Mouse (Mus musculus): ENCODE results near the gene Pik3r1. TPM values are rescaled to one million over a fixed set of nuclear protein-coding genes. Genes with fewer than 3 reads are reported as not detected.

Pik3r1 gene
- polyA plus RNA-seq, 1 experiment from 2014 or later, result 48.8 TPM

GRCm38 (mm10) chr13:101798522-101798921 is 30.5 kb upstream of the Pik3r1 start:
- ATAC-seq (replicated peaks), result no peak
- WGBS, result 90% methylated on average over 4 of the region's 4 CpGs
- Histone ChIP-seq H3K27me3 (replicated peaks) (no peaks in the 10 kb centered on the region; the same call in 1 of the 2 replicates), H3K9me3 (no peaks in the 10 kb centered on the region), H3K4me2 (no peak overlapping the region), H3K27ac (no peak overlapping the region), H3K4me3 (no peak overlapping the region), H3K36me3 (replicated peaks) (no peaks in the 10 kb centered on the region), H3K4me1 (peaks cover 9% of the 10 kb centered on the region), H3K9ac (no peak overlapping the region)

DNA sequence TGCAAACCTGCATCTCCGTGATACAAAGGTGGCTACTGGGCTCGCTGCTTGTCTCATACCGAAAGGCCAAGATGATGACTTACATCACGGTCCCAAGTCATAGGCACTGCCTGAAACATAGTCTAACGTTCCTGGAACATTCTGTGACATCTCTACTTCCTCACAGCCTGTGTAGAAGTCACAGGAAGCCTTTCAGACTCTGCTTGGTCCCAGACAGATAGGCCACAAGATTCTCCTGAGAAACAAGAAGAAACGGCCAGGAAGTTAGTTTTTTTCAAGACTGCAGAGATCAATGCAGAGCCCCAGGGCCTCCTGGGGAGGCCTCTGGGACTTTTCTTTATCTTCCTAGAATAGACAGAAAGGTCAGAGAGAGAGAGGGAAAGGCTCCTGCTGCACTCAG is 29.0 kb upstream of the Pik3r1 start:
- Histone ChIP-seq H3K9ac (no peak overlapping the region), H3K36me3 (replicated peaks) (no peaks in the 10 kb centered on the region), H3K4me1 (peaks cover 8% of the 10 kb centered on the region), H3K27me3 (replicated peaks) (no peaks in the 10 kb centered on the region; the same call in 1 of the 2 replicates), H3K27ac (no peak overlapping the region), H3K4me3 (no peak overlapping the region), H3K4me2 (no peak overlapping the region), H3K9me3 (no peaks in the 10 kb centered on the region)
- ATAC-seq (replicated peaks), result no peak
- 61% methylated on average over 6 of the region's 6 CpGs for WGBS

DNA sequence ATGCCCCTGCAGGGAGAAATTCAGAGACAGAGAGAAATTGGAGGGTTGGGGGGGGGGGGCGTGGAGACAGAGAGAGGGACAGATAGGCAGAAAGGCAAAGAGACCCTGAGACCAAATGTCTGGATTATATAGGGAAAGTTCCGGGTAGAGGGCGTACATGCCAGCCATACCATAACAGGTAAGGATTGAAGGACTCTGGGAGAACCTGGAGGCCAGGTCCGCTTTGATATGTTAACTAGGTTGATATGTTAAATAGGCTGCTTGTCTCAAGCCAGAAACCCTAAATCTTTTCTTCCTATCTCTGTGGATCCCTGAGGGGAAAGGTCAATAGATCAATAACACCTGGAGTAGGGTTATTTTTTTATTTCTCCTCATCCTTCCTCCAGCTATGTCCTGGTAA is 17.7 kb upstream of the Pik3r1 start:
- H3K4me1 ChIP-seq, result no peaks in the 10 kb centered on the region
- H3K4me2 ChIP-seq, result no peak overlapping the region
- H3K9ac ChIP-seq, result no peak overlapping the region
- H3K36me3 ChIP-seq (replicated peaks), result no peaks in the 10 kb centered on the region
- H3K4me3 ChIP-seq, result no peak overlapping the region
- H3K9me3 ChIP-seq, result no peaks in the 10 kb centered on the region
- no peak for ATAC-seq (replicated peaks)
- H3K27me3 ChIP-seq (replicated peaks), result no peaks in the 10 kb centered on the region
- no peak overlapping the region for H3K27ac ChIP-seq
- WGBS, result 93% methylated on average over 4 of the region's 4 CpGs

GRCm38 (mm10) chr13:101784651-101785289 is 16.8 kb upstream of the Pik3r1 start:
- 94% methylated on average over 13 of the region's 13 CpGs for WGBS
- Histone ChIP-seq H3K9me3 (no peaks in the 10 kb centered on the region), H3K27ac (no peak overlapping the region), H3K4me2 (no peak overlapping the region), H3K9ac (no peak overlapping the region), H3K4me1 (no peaks in the 10 kb centered on the region), H3K4me3 (no peak overlapping the region), H3K36me3 (replicated peaks) (no peaks in the 10 kb centered on the region), H3K27me3 (replicated peaks) (no peaks in the 10 kb centered on the region)
- no peak for ATAC-seq (replicated peaks)

- ATAC-seq (replicated peaks), result no peak
- H3K4me1 ChIP-seq, result no peaks in the 10 kb centered on the region
- no peaks in the 10 kb centered on the region for H3K27me3 ChIP-seq (replicated peaks)
- no peaks in the 10 kb centered on the region for H3K9me3 ChIP-seq
- H3K4me2 ChIP-seq, result no peak overlapping the region
- no peaks in the 10 kb centered on the region for H3K36me3 ChIP-seq (replicated peaks)
- H3K9ac ChIP-seq, result no peak overlapping the region
- H3K4me3 ChIP-seq, result no peak overlapping the region
- no peak overlapping the region for H3K27ac ChIP-seq
- whole genome bisulfite sequencing, result 93% methylated on average over 4 of the region's 4 CpGs
Measured at GRCm38 (mm10) chr13:101779011-101779410, 11.0 kb upstream of the Pik3r1 start.

DNA sequence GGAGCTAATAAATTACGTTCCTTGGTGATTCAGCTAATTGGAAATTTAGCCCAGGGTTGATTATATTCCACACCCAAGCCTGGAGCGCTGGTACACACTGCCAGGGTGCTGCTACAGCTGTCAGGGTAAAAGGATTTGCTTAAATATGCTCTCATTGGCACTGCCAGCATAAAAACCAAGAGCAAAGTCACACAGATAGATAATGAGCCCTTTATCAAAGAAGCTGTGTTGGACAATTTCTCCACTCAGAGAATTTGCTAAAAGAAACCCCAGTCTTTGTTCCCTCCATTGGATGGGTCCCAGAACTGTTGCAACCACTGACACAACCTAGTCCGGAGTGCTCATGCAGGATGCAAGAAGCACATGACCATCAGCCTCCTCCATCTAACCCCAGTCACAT is 9.8 kb upstream of the Pik3r1 start:
- ATAC-seq (replicated peaks), result no peak
- WGBS, result 57% methylated on average over 3 of the region's 3 CpGs

DNA sequence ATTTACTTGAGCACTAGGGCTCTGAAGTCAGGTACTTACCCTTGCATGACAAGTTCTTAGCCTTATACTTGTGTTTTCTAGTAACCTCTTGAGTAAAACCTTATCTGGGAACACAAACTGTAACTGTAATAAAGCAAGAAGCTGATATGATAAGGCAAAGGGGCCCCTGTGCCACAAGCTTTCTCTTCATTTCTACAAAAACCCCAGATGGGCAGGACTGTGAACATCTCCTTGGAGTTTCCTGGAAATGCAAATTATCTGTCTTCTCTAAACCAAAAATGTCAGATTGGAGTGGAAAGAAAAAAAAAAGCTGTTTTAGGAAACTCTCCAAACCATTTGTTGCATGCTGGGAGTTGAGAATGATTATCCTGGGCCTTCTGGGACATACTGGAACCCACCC is 3.1 kb upstream of the Pik3r1 start:
- ATAC-seq (replicated peaks), result no peak
- peaks cover 13% of the 10 kb centered on the region for H3K4me1 ChIP-seq
- H3K4me2 ChIP-seq, result no peak overlapping the region
- H3K9ac ChIP-seq, result no peak overlapping the region
- no peak overlapping the region for H3K27ac ChIP-seq
- no peaks in the 10 kb centered on the region for H3K36me3 ChIP-seq (replicated peaks)
- H3K9me3 ChIP-seq, result no peaks in the 10 kb centered on the region
- no peaks in the 10 kb centered on the region for H3K27me3 ChIP-seq (replicated peaks)
- H3K4me3 ChIP-seq, result no peak overlapping the region

More for the DNA sequence above, 9.8 kb upstream of the Pik3r1 start:
- Histone ChIP-seq H3K4me3 (no peak overlapping the region), H3K36me3 (replicated peaks) (no peaks in the 10 kb centered on the region), H3K4me1 (no peaks in the 10 kb centered on the region), H3K27me3 (replicated peaks) (no peaks in the 10 kb centered on the region), H3K27ac (no peak overlapping the region), H3K9me3 (no peaks in the 10 kb centered on the region), H3K9ac (no peak overlapping the region), H3K4me2 (no peak overlapping the region)

DNA sequence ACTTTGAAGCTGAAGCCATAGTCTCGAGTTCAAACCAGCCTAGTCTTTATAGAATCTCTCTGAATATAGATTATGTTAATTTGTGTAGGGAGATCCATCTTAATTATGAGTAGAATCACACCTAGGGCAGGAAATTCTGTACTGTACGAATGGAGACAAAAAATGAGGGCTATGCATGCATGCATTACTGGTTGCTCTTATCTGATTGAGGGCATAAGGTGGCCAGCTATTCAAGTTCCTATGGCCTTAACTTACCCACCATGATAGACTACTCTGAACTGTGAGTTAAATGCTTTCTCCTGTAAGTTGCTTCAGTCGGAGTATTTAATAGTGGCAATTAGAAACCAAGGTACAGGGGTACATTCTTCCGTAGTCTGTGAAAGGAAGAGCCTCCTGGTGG is 1.9 kb upstream of the Pik3r1 start:
- WGBS, result 91% methylated on average over 4 of the region's 4 CpGs
- no peaks in the 10 kb centered on the region for H3K27me3 ChIP-seq (replicated peaks)
- no peak for ATAC-seq (replicated peaks)

DNA sequence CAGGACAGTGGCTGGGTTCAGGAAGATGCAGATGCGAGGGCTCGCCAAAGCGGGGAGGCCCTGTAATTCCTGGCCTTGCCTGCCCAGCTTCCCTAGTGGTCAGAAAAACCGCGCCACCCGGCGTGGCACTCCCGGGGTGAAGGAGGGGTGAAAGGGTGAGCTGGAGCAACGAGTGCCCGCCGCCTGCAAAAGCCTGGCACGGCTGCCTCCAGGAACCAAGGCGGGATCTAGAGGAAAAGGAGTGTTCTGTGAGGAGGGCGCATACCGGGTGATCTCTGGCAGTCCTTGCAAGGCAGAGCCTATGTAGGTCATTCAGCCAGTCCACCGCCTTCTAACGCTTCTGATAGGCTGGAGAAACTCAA is 594 bp upstream of the Pik3r1 start:
- Histone ChIP-seq H3K9ac (peak overlapping the region; percentile 79), H3K36me3 (replicated peaks) (no peaks in the 10 kb centered on the region), H3K4me3 (peak overlapping the region; percentile 88), H3K4me1 (peaks cover 35% of the 10 kb centered on the region), H3K27me3 (replicated peaks) (no peaks in the 10 kb centered on the region), H3K9me3 (no peaks in the 10 kb centered on the region), H3K27ac (peak overlapping the region; percentile 97), H3K4me2 (peak overlapping the region; percentile 96)
- WGBS, result 1% methylated on average over 17 of the region's 17 CpGs
- ATAC-seq (replicated peaks), result peak; percentile 37

More for the DNA sequence above, 1.9 kb upstream of the Pik3r1 start:
- Histone ChIP-seq H3K4me1 (peaks cover 24% of the 10 kb centered on the region), H3K9ac (no peak overlapping the region), H3K4me3 (no peak overlapping the region), H3K27ac (no peak overlapping the region), H3K36me3 (replicated peaks) (no peaks in the 10 kb centered on the region), H3K4me2 (no peak overlapping the region), H3K9me3 (no peaks in the 10 kb centered on the region)

DNA sequence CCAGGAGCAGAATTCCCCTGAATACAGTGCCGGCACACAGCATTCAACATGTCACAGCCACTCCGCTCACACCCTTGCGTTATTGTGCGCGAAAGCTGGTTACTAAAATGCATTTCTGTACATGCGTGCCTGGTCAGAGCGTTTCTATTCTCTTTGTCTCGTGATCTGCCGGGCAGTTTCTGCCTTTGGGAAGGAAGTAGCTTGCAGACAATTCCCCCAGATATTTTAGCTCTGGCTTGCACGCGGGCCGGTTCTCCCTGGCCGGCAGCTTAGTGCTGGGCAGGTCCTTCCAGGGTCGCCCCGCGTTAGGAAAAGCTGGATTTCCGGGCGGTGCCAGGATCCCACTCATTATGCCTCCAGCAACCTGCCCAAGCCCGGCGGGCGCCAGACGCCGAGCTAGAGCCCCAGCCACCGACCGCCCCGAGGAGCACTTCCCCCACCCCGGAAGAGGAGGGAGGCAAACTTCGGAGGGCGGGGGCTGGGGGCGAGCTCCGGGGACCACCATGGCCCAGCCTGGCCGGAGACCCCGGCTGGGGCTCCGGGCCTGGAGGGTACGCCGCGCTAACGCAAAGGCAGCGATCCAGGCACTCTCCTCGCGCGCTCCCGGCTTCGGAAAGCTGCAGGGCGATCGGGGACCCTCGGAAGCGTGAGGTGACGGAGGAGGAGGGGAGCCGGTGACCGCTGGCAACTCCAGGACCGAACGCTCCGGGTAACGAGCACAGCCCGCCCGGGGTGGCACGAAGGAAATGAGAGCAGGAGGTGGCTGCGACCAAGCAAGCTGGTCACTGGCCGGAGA is 806 bp downstream of the Pik3r1 start:
- no peaks in the 10 kb centered on the region for H3K9me3 ChIP-seq
- peak overlapping the region; percentile 96 for H3K4me2 ChIP-seq
- WGBS, result under 1% methylated on average over 60 of the region's 60 CpGs
- no peaks in the 10 kb centered on the region for H3K36me3 ChIP-seq (replicated peaks)
- peak; percentile 70 for ATAC-seq (replicated peaks)
- H3K9ac ChIP-seq, result peak overlapping the region; percentile 92
- peak overlapping the region; percentile 97 for H3K27ac ChIP-seq
- H3K27me3 ChIP-seq (replicated peaks), result no peaks in the 10 kb centered on the region
- peaks cover 44% of the 10 kb centered on the region for H3K4me1 ChIP-seq
- peak overlapping the region; percentile 88 for H3K4me3 ChIP-seq

DNA sequence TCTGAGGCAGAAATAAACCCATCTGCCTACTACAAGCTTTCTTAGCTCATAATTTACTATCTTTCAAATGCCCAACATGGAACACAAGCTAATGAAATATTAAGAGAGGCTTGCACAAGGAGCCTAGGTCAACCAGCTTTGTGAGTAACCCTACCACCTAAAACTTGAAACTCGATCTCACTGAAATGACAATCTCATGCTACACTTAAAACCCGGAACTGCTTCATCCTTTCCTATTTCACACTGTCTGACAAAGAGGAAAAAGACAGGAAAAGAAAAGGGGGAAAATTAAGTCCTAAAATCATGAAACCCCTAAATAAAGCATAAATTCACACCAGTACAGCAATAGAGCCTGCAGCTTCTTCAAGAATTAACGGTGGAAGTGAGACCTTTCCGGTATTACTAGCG is 1.4 kb downstream of the Pik3r1 start:
- H3K27ac ChIP-seq, result peak overlapping the region; percentile 97
- no peaks in the 10 kb centered on the region for H3K9me3 ChIP-seq
- H3K9ac ChIP-seq, result peak overlapping the region; percentile 92
- ATAC-seq (replicated peaks), result no peak
- peak overlapping the region; percentile 88 for H3K4me3 ChIP-seq
- peak overlapping the region; percentile 96 for H3K4me2 ChIP-seq
- H3K27me3 ChIP-seq (replicated peaks), result no peaks in the 10 kb centered on the region
- no peaks in the 10 kb centered on the region for H3K36me3 ChIP-seq (replicated peaks)
- WGBS, result 0% methylated on average over 5 of the region's 5 CpGs
- H3K4me1 ChIP-seq, result peaks cover 49% of the 10 kb centered on the region

GRCm38 (mm10) chr13:101765976-101766375 is 2.0 kb downstream of the Pik3r1 start:
- H3K4me2 ChIP-seq, result peak overlapping the region; percentile 96
- no peaks in the 10 kb centered on the region for H3K27me3 ChIP-seq (replicated peaks)
- H3K4me1 ChIP-seq, result peaks cover 54% of the 10 kb centered on the region
- H3K27ac ChIP-seq, result peak overlapping the region; percentile 97; the same call in 1 of the 2 replicates
- WGBS, result 21% methylated on average over 3 of the region's 3 CpGs
- peak overlapping the region; percentile 88 for H3K4me3 ChIP-seq
- peak overlapping the region; percentile 92; the same call in 1 of the 2 replicates for H3K9ac ChIP-seq
- ATAC-seq (replicated peaks), result no peak
- H3K9me3 ChIP-seq, result no peaks in the 10 kb centered on the region
- H3K36me3 ChIP-seq (replicated peaks), result no peaks in the 10 kb centered on the region

GRCm38 (mm10) chr13:101764111-101764510 is 3.9 kb downstream of the Pik3r1 start:
- H3K9ac ChIP-seq, result no peak overlapping the region
- H3K4me2 ChIP-seq, result peak overlapping the region; percentile 11
- no peak overlapping the region for H3K4me3 ChIP-seq
- no peaks in the 10 kb centered on the region for H3K36me3 ChIP-seq (replicated peaks)
- ATAC-seq (replicated peaks), result no peak
- no peak overlapping the region for H3K27ac ChIP-seq
- H3K27me3 ChIP-seq (replicated peaks), result no peaks in the 10 kb centered on the region
- H3K4me1 ChIP-seq, result peaks cover 71% of the 10 kb centered on the region
- 62% methylated on average over 5 of the region's 5 CpGs for whole genome bisulfite sequencing
- H3K9me3 ChIP-seq, result no peaks in the 10 kb centered on the region
